Mouse (Mus musculus) liver, embryonic 18 days (tissue): ENCODE measurements around the gene Fes. TPM values are rescaled to one million over a fixed set of nuclear protein-coding genes. Genes with fewer than 3 reads are reported as not detected.

Source experiments
- polyA plus RNA-seq: library from polyadenylated mRNA; depleted of rRNA; stranded (reverse); fragments of >200 nt; gene quantifications from 2 replicates; pipeline ENCODE4 v1.2.3, GENCODE M21; 2012; rRNA removed

Fes gene
- polyA plus RNA-seq = 17.6 and 24.7 TPM in 2 replicates

GRCm38 (mm10) chr7:80387633-80388543 is at the start of gene Fes:
Gene Fes (minus strand): TSS chr7:80387946.

GRCm38 (mm10) chr7:80405188-80405695 is 17.5 kb upstream of the Fes start, which contains the start of gene Furin:
Gene Furin (minus strand): TSS chr7:80405436.

GRCm38 (mm10) chr7:80371041-80371751 is 16.6 kb downstream of the Fes start, which contains the start of gene Man2a2:
Gene Man2a2 (minus strand): TSS chr7:80371375.

GRCm38 (mm10) chr7:80342858-80343257 is 44.9 kb downstream of the Fes start, which contains the start of gene Hddc3:
Gene Hddc3 (plus strand): TSS chr7:80343104.

GRCm38 (mm10) chr7:80340793-80341192 is 47.0 kb downstream of the Fes start, which contains the start of gene Unc45a:
Gene Unc45a (minus strand): TSS chr7:80341005.

Other genes with a start within 250 kb of the Fes start
- 4.6 TPM in 2 replicates for gene Sema4b, start 201.1 kb downstream of the Fes start, polyA plus RNA-seq
- gene Cib1, start 155.1 kb downstream of the Fes start, polyA plus RNA-seq = 40.6 and 46.2 TPM in 2 replicates
- 0.88 and 0.94 TPM in 2 replicates for gene Gdpgp1, start 155.1 kb downstream of the Fes start, polyA plus RNA-seq
- 0.23 and 0.31 TPM in 2 replicates for gene Ttll13, start 141.6 kb downstream of the Fes start, polyA plus RNA-seq
- 21.6 and 24.3 TPM in 2 replicates for gene Ngrn, start 126.7 kb downstream of the Fes start, polyA plus RNA-seq
- 5.3 and 5.8 TPM in 2 replicates for gene Vps33b, start 118.3 kb downstream of the Fes start, polyA plus RNA-seq
- gene Prc1, start 93.5 kb downstream of the Fes start, polyA plus RNA-seq = 38.5 and 42.6 TPM in 2 replicates
- 4.3 TPM in 2 replicates for gene Rccd1, start 63.5 kb downstream of the Fes start, polyA plus RNA-seq
- gene Unc45a, start 46.9 kb downstream of the Fes start, polyA plus RNA-seq = 8.7 and 9.3 TPM in 2 replicates
- gene Hddc3, start 44.8 kb downstream of the Fes start, polyA plus RNA-seq = 8.4 and 8.9 TPM in 2 replicates
- 8.5 and 10.6 TPM in 2 replicates for gene Man2a2, start 16.6 kb downstream of the Fes start, polyA plus RNA-seq
- gene Furin, start 17.5 kb upstream of the Fes start, polyA plus RNA-seq = 22.4 and 27.7 TPM in 2 replicates
- gene Blm, start 147.2 kb upstream of the Fes start, polyA plus RNA-seq = 9.6 and 11.2 TPM in 2 replicates